Mouse (Mus musculus) liver, embryonic 13.5 days (tissue): Measurements from ENCODE around the gene Psme4. TPM values are rescaled to one million over a fixed set of nuclear protein-coding genes. Genes with fewer than 3 reads are reported as not detected.

Experiments
- ATAC-seq: fragments of 200-750 bp; cut with Nextera tagmentation; 2 replicates; pipeline ENCODE4 v1.8.0; 2017; ENCODE audit warnings: low read depth, mild to moderate bottlenecking, moderate number of reproducible peaks, moderate library complexity
- DNase-seq: peaks from one replicate; pipeline ENCODE4 v3.0.0; 2022
- H3K27ac ChIP-seq: fragments of 300-500 bp; sonication (generic); 2 replicates; pipeline ENCODE4 v1.5.1; 2015; ENCODE audit warnings: moderate library complexity, mild to moderate bottlenecking, inconsistent platforms
- H3K27me3 ChIP-seq: fragments of 300-500 bp; sonication (generic); 2 replicates; pipeline ENCODE4 v1.6.1; 2015; ENCODE audit warnings: mild to moderate bottlenecking, inconsistent platforms
- H3K36me3 ChIP-seq: fragments of 300-500 bp; sonication (generic); 2 replicates; pipeline ENCODE4 v1.6.1; 2015; ENCODE audit warnings: mild to moderate bottlenecking, inconsistent platforms
- H3K4me1 ChIP-seq: fragments of 300-500 bp; sonication (generic); replicated peaks from 2 replicates; pipeline ENCODE4 v1.6.1; 2015; ENCODE audit warnings: inconsistent platforms
- H3K4me2 ChIP-seq: fragments of 300-500 bp; sonication (generic); 2 replicates; pipeline ENCODE4 v1.6.1; 2015; ENCODE audit warnings: inconsistent platforms, mild to moderate bottlenecking, moderate library complexity
- H3K4me3 ChIP-seq: fragments of 300-500 bp; sonication (generic); replicated peaks from 2 replicates; pipeline ENCODE4 v1.5.1; 2015; ENCODE audit warnings: mild to moderate bottlenecking, inconsistent platforms
- H3K9ac ChIP-seq: fragments of 300-500 bp; sonication (generic); 2 replicates; pipeline ENCODE4 v1.6.1; 2015; ENCODE audit warnings: mild to moderate bottlenecking, inconsistent platforms
- H3K9me3 ChIP-seq: fragments of 300-500 bp; sonication (generic); replicated peaks from 2 replicates; pipeline ENCODE4 v1.6.1; 2016; ENCODE audit warnings: inconsistent platforms
- WGBS: fragments of 180-500 bp; shearing (Covaris S2); methylation state at CpG from one replicate; pipeline ENCODE4 v1.1.7; 2015; ENCODE audit not compliant: insufficient replicate concordance; 5-methylcytosine and 5-hydroxymethylcytosine counted together
- polyA plus RNA-seq: library from polyadenylated mRNA; unstranded; fragments of >200 nt; fragmentation: Nextera tagmentation; extraction: Ambion mirVana; gene quantifications from 2 replicates; pipeline ENCODE4 v1.2.1, GENCODE M21; 2015

Psme4 gene
- polyA plus RNA-seq, 1 experiment from 2014 or later: 10.7 TPM

DNA sequence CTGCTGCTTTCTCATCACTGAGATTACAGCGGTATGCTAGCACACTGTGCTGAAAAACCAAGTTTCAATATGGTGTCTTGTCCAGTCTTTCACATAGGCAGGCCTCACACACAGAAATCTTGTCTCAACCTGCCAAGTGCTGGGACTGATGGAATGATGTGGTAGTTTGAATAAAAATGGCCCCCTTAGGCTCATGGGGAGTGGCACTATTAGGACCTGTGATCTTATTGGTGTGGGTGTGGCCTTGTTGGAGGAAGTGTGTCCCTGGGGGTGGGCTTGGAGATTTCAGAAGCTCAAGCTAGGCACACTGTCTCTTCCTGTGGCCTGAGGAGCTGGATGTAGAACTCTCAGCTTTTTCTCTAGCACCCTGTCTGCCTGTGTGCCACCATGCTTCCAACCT is 124.7 kb downstream of the Psme4 start:
- H3K27ac ChIP-seq: no peak overlapping the region
- no peaks in the 10 kb centered on the region for H3K36me3 ChIP-seq
- 76% methylated on average over 1 of the region's 1 CpGs for WGBS
- no peak overlapping the region for H3K4me2 ChIP-seq
- H3K4me1 ChIP-seq: no peaks in the 10 kb centered on the region
- no peak overlapping the region for H3K4me3 ChIP-seq
- no peaks in the 10 kb centered on the region for H3K9me3 ChIP-seq
- no peak for ATAC-seq
- H3K9ac ChIP-seq: no peak overlapping the region
- DNase-seq: no peak
- no peaks in the 10 kb centered on the region for H3K27me3 ChIP-seq

GRCm38 (mm10) chr11:30899312-30899711 is 127.8 kb downstream of the Psme4 start:
- Histone ChIP-seq H3K27ac (no peak overlapping the region), H3K4me1 (no peaks in the 10 kb centered on the region), H3K9ac (no peak overlapping the region), H3K36me3 (no peaks in the 10 kb centered on the region), H3K4me2 (no peak overlapping the region), H3K27me3 (no peaks in the 10 kb centered on the region), H3K9me3 (no peaks in the 10 kb centered on the region), H3K4me3 (no peak overlapping the region)
- ATAC-seq (no peak), DNase-seq (no peak)

- Histone ChIP-seq H3K4me3 (no peak overlapping the region), H3K9ac (no peak overlapping the region), H3K36me3 (no peaks in the 10 kb centered on the region), H3K4me2 (no peak overlapping the region), H3K27me3 (no peaks in the 10 kb centered on the region), H3K9me3 (no peaks in the 10 kb centered on the region), H3K27ac (no peak overlapping the region), H3K4me1 (no peaks in the 10 kb centered on the region)
- no peak for ATAC-seq
- 68% methylated on average over 3 of the region's 3 CpGs for WGBS
- DNase-seq: no peak
Observed at GRCm38 (mm10) chr11:30912311-30912710, 140.8 kb downstream of the Psme4 start.

DNA sequence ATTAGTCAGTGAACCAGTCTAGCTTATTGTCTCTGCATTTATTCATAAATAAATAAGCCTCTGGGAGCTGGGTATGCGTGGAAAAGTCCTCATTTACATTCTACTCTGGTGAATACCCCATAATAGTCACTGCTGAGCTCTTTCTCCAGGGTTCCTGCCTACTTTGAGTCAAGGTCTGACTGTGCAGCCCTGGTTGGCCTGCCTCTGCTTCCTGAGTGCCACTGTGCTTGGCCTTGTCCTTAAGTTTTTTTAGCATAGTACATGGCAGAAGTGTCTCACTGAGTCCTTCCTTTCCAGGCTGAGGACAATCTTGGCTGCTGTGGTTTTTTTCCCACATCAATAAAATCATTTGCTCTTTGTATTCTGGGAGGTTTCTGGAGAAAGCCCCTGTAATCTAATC is 149.1 kb downstream of the Psme4 start:
- WGBS: 56% methylated on average over 1 of the region's 1 CpGs
- no peaks in the 10 kb centered on the region for H3K4me1 ChIP-seq
- H3K9me3 ChIP-seq: no peaks in the 10 kb centered on the region
- no peaks in the 10 kb centered on the region for H3K27me3 ChIP-seq
- DNase-seq (no peak), ATAC-seq (no peak)
- no peak overlapping the region for H3K4me3 ChIP-seq
- no peak overlapping the region for H3K27ac ChIP-seq
- H3K36me3 ChIP-seq: peaks cover 5% of the 10 kb centered on the region; the same call in 1 of the 2 replicates
- H3K9ac ChIP-seq: no peak overlapping the region
- H3K4me2 ChIP-seq: no peak overlapping the region

DNA sequence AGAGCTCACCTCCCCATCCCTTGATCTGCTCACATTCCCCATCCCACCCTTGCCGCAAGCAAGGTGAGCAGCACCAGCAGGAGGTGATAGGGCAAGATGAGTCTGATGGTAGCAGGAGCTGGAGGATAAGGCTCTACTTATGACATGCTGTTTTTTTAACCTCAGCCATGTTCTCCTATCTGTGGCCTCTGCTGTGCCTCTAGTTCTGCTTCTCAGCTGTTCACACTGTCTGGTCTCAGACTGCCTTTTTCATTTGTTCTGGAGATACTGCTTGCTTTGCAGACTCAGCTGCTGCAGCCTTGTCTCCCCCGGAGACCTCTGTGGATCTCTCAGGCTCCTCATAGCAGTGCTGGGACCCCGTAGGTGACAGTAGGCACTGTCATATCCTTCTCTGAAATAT is 151.8 kb downstream of the Psme4 start:
- H3K36me3 ChIP-seq: peaks cover 5% of the 10 kb centered on the region; the same call in 1 of the 2 replicates
- 88% methylated on average over 3 of the region's 3 CpGs for WGBS
- no peak for ATAC-seq

GRCm38 (mm10) chr11:30928079-30928478 is 156.6 kb downstream of the Psme4 start:
- Histone ChIP-seq H3K9ac (no peak overlapping the region), H3K4me2 (no peak overlapping the region), H3K27me3 (no peaks in the 10 kb centered on the region), H3K27ac (no peak overlapping the region), H3K36me3 (peaks cover 21% of the 10 kb centered on the region), H3K4me1 (peaks cover 8% of the 10 kb centered on the region; the same call in 1 of the 2 replicates), H3K9me3 (no peaks in the 10 kb centered on the region), H3K4me3 (no peak overlapping the region)
- ATAC-seq (peak; percentile 77; the same call in 1 of the 2 replicates), DNase-seq (no peak)

More for the DNA sequence above, 151.8 kb downstream of the Psme4 start:
- no peaks in the 10 kb centered on the region for H3K27me3 ChIP-seq
- no peak overlapping the region for H3K4me2 ChIP-seq
- H3K9me3 ChIP-seq: no peaks in the 10 kb centered on the region
- no peak overlapping the region for H3K27ac ChIP-seq
- peaks cover 4% of the 10 kb centered on the region; the same call in 1 of the 2 replicates for H3K4me1 ChIP-seq
- no peak overlapping the region for H3K9ac ChIP-seq
- DNase-seq: no peak
- H3K4me3 ChIP-seq: no peak overlapping the region

DNA sequence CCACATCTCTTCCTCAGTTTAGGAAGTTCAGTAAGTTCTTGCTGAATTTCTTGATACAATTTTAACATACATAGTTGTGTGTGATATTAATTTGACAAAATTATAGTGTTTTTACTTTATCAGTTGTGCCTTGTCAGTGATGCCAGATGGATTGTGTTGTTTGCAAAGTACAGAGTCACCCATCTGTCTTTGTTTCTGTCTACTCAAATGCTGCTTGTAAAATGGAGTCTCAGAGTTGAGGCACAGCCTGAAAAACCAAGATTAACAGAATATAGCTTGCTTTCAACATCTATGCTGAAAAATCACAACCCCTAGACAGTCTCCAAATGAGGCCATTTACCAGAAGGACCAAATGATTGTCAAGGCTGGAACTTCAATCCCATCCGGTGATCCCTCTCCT is 157.0 kb downstream of the Psme4 start:
- Histone ChIP-seq H3K36me3 (peaks cover 21% of the 10 kb centered on the region), H3K4me1 (peaks cover 8% of the 10 kb centered on the region; the same call in 1 of the 2 replicates), H3K27me3 (no peaks in the 10 kb centered on the region), H3K4me2 (no peak overlapping the region), H3K9ac (no peak overlapping the region), H3K27ac (no peak overlapping the region), H3K9me3 (no peaks in the 10 kb centered on the region), H3K4me3 (no peak overlapping the region)
- ATAC-seq (no peak), DNase-seq (no peak)
- 90% methylated on average over 1 of the region's 1 CpGs for WGBS

Other genes starting within 250 kb of the Psme4 start
- 6.0 and 6.8 TPM in 2 replicates for gene Acyp2, start 122.1 kb upstream of the Psme4 start, polyA plus RNA-seq
- 0.03 TPM in 1 of 2 replicates, not detected in the other for gene Gpr75, start 113.6 kb downstream of the Psme4 start, polyA plus RNA-seq
- 12.5 and 16.0 TPM in 2 replicates for gene Asb3, start 113.7 kb downstream of the Psme4 start, polyA plus RNA-seq
- gene Erlec1, start 182.6 kb downstream of the Psme4 start, polyA plus RNA-seq: 5.6 and 6.2 TPM in 2 replicates
- gene Chac2, start 214.6 kb downstream of the Psme4 start, polyA plus RNA-seq: 72.1 and 90.4 TPM in 2 replicates